Mouse (Mus musculus): ENCODE data around the gene Spag9.
A peak's percentile ranks its signal among the peaks of the same experiment; 100 is the strongest.
"Not testable (repeated sequence)": the region's sequence is repeated elsewhere in the genome, so short reads cannot be mapped to it uniquely, and the experiment has no call there.

Gene Spag9

GRCm38 (mm10) chr11:94047288-94047687 lies 51.4 kb downstream of the Spag9 start:
- DNase-seq (ENCODE audit: low spot score in 2 of 2), result no peak

- DNase-seq (ENCODE audit: low spot score in 2 of 2), result no peak
Measured at GRCm38 (mm10) chr11:94054176-94054575, 58.3 kb downstream of the Spag9 start.

GRCm38 (mm10) chr11:94054901-94055300 lies 59.0 kb downstream of the Spag9 start:
- no peak for DNase-seq (ENCODE audit: low spot score in 2 of 2)

GRCm38 (mm10) chr11:94063941-94064340 lies 68.0 kb downstream of the Spag9 start:
- no peak for DNase-seq (ENCODE audit: low spot score in 2 of 2)

GRCm38 (mm10) chr11:94070455-94070854 lies 74.6 kb downstream of the Spag9 start:
- no peak for DNase-seq (ENCODE audit: low spot score in 2 of 2)

GRCm38 (mm10) chr11:94073283-94073682 lies 77.4 kb downstream of the Spag9 start:
- DNase-seq (ENCODE audit: low spot score in 2 of 2), result no peak

- not testable (repeated sequence) for DNase-seq (ENCODE audit: low spot score in 2 of 2)
Measured at GRCm38 (mm10) chr11:94086966-94087365, 91.1 kb downstream of the Spag9 start.

GRCm38 (mm10) chr11:94090496-94090895 lies 94.6 kb downstream of the Spag9 start:
- no peak for DNase-seq (ENCODE audit: low spot score in 2 of 2)

- no peak for DNase-seq (ENCODE audit: low spot score in 2 of 2)
Measured at GRCm38 (mm10) chr11:94097489-94097888, 101.6 kb downstream of the Spag9 start.

GRCm38 (mm10) chr11:94098840-94099239 lies 102.9 kb downstream of the Spag9 start:
- DNase-seq (ENCODE audit: low spot score in 2 of 2), result no peak

GRCm38 (mm10) chr11:94113795-94114194 lies 117.9 kb downstream of the Spag9 start:
- no peak for DNase-seq (ENCODE audit: low spot score in 2 of 2)

GRCm38 (mm10) chr11:94115408-94115807 lies 119.5 kb downstream of the Spag9 start:
- DNase-seq (ENCODE audit: low spot score in 2 of 2), result no peak

GRCm38 (mm10) chr11:94116655-94117054 lies 120.8 kb downstream of the Spag9 start:
- no peak for DNase-seq (ENCODE audit: low spot score in 2 of 2)

- no peak for DNase-seq (ENCODE audit: low spot score in 2 of 2)
Measured at GRCm38 (mm10) chr11:94117836-94118235, 121.9 kb downstream of the Spag9 start.

- no peak for DNase-seq (ENCODE audit: low spot score in 2 of 2)
Measured at GRCm38 (mm10) chr11:94118612-94119011, 122.7 kb downstream of the Spag9 start.

GRCm38 (mm10) chr11:94120690-94121089 lies 124.8 kb downstream of the Spag9 start:
- no peak for DNase-seq (ENCODE audit: low spot score in 2 of 2)

- no peak for DNase-seq (ENCODE audit: low spot score in 2 of 2)
Measured at GRCm38 (mm10) chr11:94121501-94121900, 125.6 kb downstream of the Spag9 start.

- DNase-seq (ENCODE audit: low spot score in 2 of 2), result no peak
Measured at GRCm38 (mm10) chr11:94122341-94123030, 126.6 kb downstream of the Spag9 start.

GRCm38 (mm10) chr11:94126701-94127100 lies 130.8 kb downstream of the Spag9 start:
- DNase-seq (ENCODE audit: low spot score in 2 of 2), result no peak

GRCm38 (mm10) chr11:94127966-94128365 lies 132.1 kb downstream of the Spag9 start:
- DNase-seq (ENCODE audit: low spot score in 2 of 2), result peak; percentile 79 to 80

GRCm38 (mm10) chr11:94128506-94128905 lies 132.6 kb downstream of the Spag9 start:
- no peak for DNase-seq (ENCODE audit: low spot score in 2 of 2)

- DNase-seq (ENCODE audit: low spot score in 2 of 2), result peak in 1 of 2 experiments; percentile 64
Measured at GRCm38 (mm10) chr11:94129261-94130059, 133.6 kb downstream of the Spag9 start.

Data from frontal cortex, postnatal 10 days (tissue).